Mouse (Mus musculus): ENCODE measurements around the gene Rfc2. TPM values are rescaled to one million over a fixed set of nuclear protein-coding genes. Genes with fewer than 3 reads are reported as not detected.
A peak's percentile ranks its signal among the peaks of the same experiment; 100 is the strongest.

Rfc2 gene
- polyA plus RNA-seq, 1 experiment, result 35.0 TPM

DNA sequence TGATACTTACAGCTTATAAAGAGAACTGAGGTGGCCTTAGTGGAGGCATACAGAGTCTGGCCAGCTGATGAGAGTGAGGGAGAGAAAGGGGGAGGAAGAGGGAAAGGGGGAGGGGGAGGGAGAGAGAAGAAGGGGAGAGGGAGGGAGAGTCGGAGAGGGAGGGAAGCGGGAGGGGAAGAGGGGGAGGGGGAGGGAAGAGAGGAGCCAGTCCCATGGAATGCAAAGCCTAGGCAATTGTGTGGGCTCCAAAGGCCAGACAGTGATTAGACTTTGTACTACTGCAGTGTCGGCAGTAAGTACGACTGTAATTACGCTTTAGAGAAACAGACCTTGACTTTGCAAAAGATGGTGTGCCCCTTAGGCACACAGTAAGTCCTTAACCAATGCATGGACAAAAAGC lies 32.9 kb upstream of the Rfc2 start:
- TF ChIP-seq FLI1 (IDR thresholded peaks at IDR 0.05; ENCODE audit: low read length), result no peak
- Histone ChIP-seq H3K4me1 (peaks cover 74% of the 10 kb centered on the region), H3K36me3 (replicated peaks; ENCODE audit: low read length) (peaks cover 20% of the 10 kb centered on the region), H3K27me3 (replicated peaks) (no peaks in the 10 kb centered on the region), H3K9me3 (no peaks in the 10 kb centered on the region), H3K4me3 (replicated peaks) (no peak overlapping the region)

- peaks cover 13% of the 10 kb centered on the region for H3K36me3 ChIP-seq (replicated peaks; ENCODE audit: low read length)
- no peaks in the 10 kb centered on the region for H3K27me3 ChIP-seq (replicated peaks)
- peaks cover 78% of the 10 kb centered on the region for H3K4me1 ChIP-seq
- H3K4me3 ChIP-seq (replicated peaks), result peak overlapping the region; percentile 64
- H3K9me3 ChIP-seq, result no peaks in the 10 kb centered on the region
- TF ChIP-seq FLI1 (IDR thresholded peaks at IDR 0.05; ENCODE audit: low read length) (no peak), GATA1 (IDR thresholded peaks at IDR 0.05; ENCODE audit: borderline replicate concordance, low read length) (no peak)
Observed at GRCm38 (mm10) chr5:134549640-134550168, 31.5 kb upstream of the Rfc2 start.

- Histone ChIP-seq H3K27me3 (replicated peaks) (no peaks in the 10 kb centered on the region), H3K36me3 (replicated peaks; ENCODE audit: low read length) (peaks cover 9% of the 10 kb centered on the region), H3K9me3 (no peaks in the 10 kb centered on the region), H3K4me1 (peaks cover 83% of the 10 kb centered on the region), H3K4me3 (replicated peaks) (peak overlapping the region; percentile 98)
- TF ChIP-seq GATA1 (IDR thresholded peaks at IDR 0.05; ENCODE audit: borderline replicate concordance, low read length), result no peak
- TF ChIP-seq FLI1 (IDR thresholded peaks at IDR 0.05; ENCODE audit: low read length), result no peak
Observed at GRCm38 (mm10) chr5:134550836-134551232, 30.3 kb upstream of the Rfc2 start.

GRCm38 (mm10) chr5:134551233-134552109 lies 29.7 kb upstream of the Rfc2 start:
- no peaks in the 10 kb centered on the region for H3K27me3 ChIP-seq (replicated peaks)
- TF ChIP-seq FLI1 (IDR thresholded peaks at IDR 0.05; ENCODE audit: low read length) (no peak), GATA1 (IDR thresholded peaks at IDR 0.05; ENCODE audit: borderline replicate concordance, low read length) (no peak)
- H3K9me3 ChIP-seq, result no peaks in the 10 kb centered on the region
- peak overlapping the region; percentile 98 for H3K4me3 ChIP-seq (replicated peaks)
- peaks cover 2% of the 10 kb centered on the region for H3K36me3 ChIP-seq (replicated peaks; ENCODE audit: low read length)
- H3K4me1 ChIP-seq, result peaks cover 85% of the 10 kb centered on the region

GRCm38 (mm10) chr5:134552110-134552972 lies 28.8 kb upstream of the Rfc2 start, which contains the start of gene Clip2:
Gene Clip2, minus strand, starts transcription at chr5:134552434.
- peak within 1 kb of the TSS; percentile 98 for H3K4me3 ChIP-seq (replicated peaks)
- H3K36me3 ChIP-seq (replicated peaks; ENCODE audit: low read length), result peaks cover 2% of the 10 kb centered on the region
- TF ChIP-seq FLI1 (IDR thresholded peaks at IDR 0.05; ENCODE audit: low read length) (no peak), GATA1 (IDR thresholded peaks at IDR 0.05; ENCODE audit: borderline replicate concordance, low read length) (no peak)
- no peaks in the 10 kb centered on the region for H3K9me3 ChIP-seq
- H3K4me1 ChIP-seq, result peaks cover 80% of the 10 kb centered on the region
- no peaks in the 10 kb centered on the region for H3K27me3 ChIP-seq (replicated peaks)

DNA sequence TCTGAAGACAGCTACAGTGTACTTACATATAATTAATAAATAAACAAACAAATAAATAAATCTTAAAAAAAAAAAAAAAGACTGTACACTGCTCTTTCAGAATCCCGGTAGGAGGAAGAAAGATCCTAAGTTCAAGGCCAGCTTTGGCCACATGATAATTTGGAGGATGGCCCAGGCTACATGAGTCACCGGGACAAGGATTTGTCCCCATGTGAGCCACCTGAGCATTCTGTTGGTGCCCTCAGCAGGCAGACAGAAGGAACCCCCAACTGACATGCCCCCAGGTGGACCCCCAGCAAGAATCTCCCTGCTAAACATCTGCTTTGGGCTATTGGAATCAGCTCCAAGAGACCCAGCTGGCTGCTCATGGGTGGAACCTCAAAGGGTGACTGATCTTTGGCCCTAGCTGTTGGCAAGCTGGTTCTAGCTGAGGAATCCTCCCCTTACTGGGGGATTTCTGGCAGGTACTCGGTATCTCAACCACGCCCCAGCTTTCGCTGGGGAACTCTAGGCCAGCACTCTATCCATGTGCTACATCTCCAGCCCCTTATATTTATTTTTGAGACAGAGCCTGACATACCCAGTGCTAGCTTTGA lies 27.1 kb upstream of the Rfc2 start:
- no peak for TF ChIP-seq GATA1 (IDR thresholded peaks at IDR 0.05; ENCODE audit: borderline replicate concordance, low read length)
- Histone ChIP-seq H3K4me3 (replicated peaks) (no peak overlapping the region), H3K36me3 (replicated peaks; ENCODE audit: low read length) (peaks cover 2% of the 10 kb centered on the region), H3K9me3 (no peaks in the 10 kb centered on the region; the same call in 1 of the 2 replicates), H3K27me3 (replicated peaks) (peaks cover 4% of the 10 kb centered on the region), H3K4me1 (peaks cover 63% of the 10 kb centered on the region)

DNA sequence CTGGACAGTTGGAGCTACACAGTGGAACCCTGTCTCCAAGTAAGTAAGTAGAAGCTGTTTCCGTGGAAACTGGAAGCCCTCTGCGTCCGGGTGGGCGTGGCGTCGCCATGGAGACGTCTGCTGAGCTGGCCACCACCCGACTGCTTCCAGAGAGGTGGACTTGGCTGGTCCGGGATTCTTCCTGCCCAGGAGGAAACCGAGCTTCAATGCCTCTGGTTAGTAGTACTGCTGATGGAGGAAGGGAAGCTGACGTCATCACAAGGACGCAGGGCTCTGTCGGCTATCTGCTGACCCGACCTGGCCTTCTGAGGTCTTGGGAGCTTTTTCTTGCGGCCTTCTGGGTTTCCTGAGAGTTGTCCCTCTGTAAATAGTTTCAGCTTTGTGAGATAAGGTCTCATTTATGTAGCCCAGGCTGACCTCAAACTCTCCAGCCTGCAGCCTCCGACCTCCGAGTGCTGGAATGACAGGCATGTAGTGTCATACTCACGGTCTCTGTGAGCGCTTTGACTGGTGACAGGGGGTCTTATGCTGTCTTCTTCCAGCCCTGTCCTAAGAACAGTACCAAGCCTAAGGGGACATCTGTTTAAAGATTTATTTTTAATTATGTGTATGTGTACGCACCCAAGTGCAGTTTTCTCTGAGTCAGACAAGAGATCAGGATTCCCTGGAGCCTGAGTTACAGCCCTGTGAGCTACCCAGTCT lies 25.6 kb upstream of the Rfc2 start:
- TF ChIP-seq GATA1 (IDR thresholded peaks at IDR 0.05; ENCODE audit: borderline replicate concordance, low read length), result no peak
- TF ChIP-seq FLI1 (IDR thresholded peaks at IDR 0.05; ENCODE audit: low read length), result no peak
- H3K4me3 ChIP-seq (replicated peaks), result peak overlapping the region; percentile 83
- no peaks in the 10 kb centered on the region; the same call in 1 of the 2 replicates for H3K9me3 ChIP-seq
- peaks cover 11% of the 10 kb centered on the region for H3K27me3 ChIP-seq (replicated peaks)
- no peaks in the 10 kb centered on the region for H3K36me3 ChIP-seq (replicated peaks; ENCODE audit: low read length)
- peaks cover 48% of the 10 kb centered on the region for H3K4me1 ChIP-seq

- TF ChIP-seq FLI1 (IDR thresholded peaks at IDR 0.05; ENCODE audit: low read length) (no peak), GATA1 (IDR thresholded peaks at IDR 0.05; ENCODE audit: borderline replicate concordance, low read length) (no peak)
- H3K9me3 ChIP-seq, result no peaks in the 10 kb centered on the region; the same call in 1 of the 2 replicates
- peaks cover 11% of the 10 kb centered on the region for H3K27me3 ChIP-seq (replicated peaks)
- no peak within 1 kb of the TSS for H3K4me3 ChIP-seq (replicated peaks)
- H3K36me3 ChIP-seq (replicated peaks; ENCODE audit: low read length), result no peaks in the 10 kb centered on the region
- peaks cover 20% of the 10 kb centered on the region for H3K4me1 ChIP-seq
Observed at GRCm38 (mm10) chr5:134560071-134560449, 21.1 kb upstream of the Rfc2 start, which contains the start of gene Syna. Gene Syna, minus strand, starts transcription at chr5:134560171.

All from megakaryocyte, embryonic 14.5 days (primary cell).